Mouse (Mus musculus): ENCODE results near the gene Ccl1. TPM values are rescaled to one million over a fixed set of nuclear protein-coding genes. Genes with fewer than 3 reads are reported as not detected.

The Ccl1 gene
- total RNA-seq, 2 experiments from 2014 or later = not detected

DNA sequence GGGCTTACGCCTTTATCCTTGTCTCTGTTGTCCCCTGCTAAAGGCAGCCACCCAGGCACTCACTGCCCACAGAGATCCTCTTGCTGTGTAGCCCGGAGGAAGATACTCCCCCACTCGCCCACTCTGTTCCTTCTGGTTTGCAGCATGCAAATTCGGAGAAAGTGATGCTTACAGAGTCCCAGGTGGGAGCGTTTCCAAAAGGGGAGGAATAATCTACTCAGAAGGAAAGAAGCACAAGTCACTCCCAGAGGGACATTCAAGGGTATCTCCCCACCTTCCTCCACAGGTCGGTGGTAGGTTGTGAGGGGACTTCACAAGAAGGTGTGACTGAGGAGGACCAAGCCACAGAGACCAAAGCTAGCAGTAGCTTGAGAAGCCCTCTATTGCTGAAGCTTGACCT lies 100.3 kb downstream of the Ccl1 start:
- no peak for DNase-seq

- DNase-seq = no peak
These were observed 101.8 kb downstream of the Ccl1 start for GRCm38 (mm10) chr11:82203706-82204105.

- DNase-seq = no peak
These were observed 107.7 kb downstream of the Ccl1 start for GRCm38 (mm10) chr11:82197774-82198173.

GRCm38 (mm10) chr11:82194980-82195379 lies 110.5 kb downstream of the Ccl1 start:
- no peak for DNase-seq

DNA sequence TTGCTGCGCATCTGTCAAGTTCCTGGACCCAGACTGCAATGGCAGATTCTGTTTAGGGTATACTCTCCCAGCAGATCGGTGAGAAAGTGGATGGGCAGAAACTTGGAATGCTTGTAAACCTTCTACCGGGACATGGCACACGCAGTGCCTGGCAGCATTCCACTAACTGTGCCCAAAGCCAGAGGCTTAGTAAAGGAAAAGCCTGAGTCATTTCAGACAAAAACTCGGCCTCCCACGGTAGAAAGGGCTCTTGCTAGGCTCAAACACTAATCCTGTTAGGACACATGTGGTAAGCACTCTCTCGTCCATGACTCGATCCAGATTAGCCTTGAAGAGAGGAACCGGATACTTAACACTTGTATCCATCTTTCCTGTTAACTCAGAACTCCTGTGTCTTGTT lies 111.7 kb downstream of the Ccl1 start:
- DNase-seq = no peak

DNA sequence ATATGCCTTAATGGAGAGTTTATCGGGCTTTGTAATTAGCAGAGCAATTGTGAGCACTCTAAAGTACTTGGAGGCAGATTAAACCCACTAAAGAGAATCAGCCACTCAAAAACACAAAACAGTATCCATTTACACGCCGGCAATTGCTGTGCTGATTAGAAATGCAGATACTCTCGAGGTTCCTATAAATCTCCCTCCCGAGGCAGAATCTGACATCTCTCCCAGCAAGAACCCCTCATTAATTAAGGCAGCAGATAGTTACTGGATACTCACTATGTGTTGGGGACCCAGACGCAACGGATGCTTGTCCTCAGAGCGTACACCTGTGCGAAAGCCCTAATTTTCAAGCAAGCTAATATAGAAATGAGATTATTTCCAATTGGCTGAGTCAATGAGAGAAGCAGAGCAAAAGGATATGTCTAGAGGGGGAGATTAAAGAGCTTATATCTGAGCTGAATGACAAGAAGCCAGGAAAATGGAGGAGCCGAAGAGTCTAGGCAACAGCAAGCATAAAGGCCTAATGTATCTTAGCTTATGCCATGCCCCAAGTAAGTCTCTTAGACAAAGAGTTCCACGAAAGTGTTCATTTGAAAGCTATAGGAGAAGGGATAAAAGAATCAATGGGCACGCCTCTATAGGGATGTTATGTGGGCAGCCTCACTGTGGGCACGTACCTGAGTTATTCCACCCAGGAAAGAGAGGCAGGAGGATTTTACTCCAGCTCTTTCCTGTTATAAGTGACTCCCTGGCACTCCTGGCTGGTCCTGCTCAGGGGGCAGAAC lies 115.5 kb downstream of the Ccl1 start:
- no peak for DNase-seq

DNA sequence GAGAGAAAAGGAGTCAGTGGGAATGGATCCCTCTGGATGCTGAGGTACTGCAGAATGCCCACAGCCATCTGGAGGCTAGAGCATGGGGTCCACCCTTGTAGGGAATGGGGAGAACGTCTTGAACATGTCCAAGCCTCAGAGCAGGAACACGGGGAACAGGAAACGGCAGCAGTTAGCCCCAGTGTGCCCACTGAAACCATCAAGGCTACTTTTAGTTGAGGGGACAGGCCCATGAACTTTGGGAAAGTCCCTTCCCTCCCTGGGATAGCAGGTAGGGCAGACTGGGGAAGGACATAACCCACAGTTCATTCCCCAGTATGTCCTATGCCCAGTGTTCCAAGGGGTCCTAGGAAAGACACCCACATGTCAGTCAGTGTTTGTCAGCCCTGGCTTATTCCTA lies 119.8 kb downstream of the Ccl1 start:
- no peak for DNase-seq

- no peak for DNase-seq
These were observed 122.1 kb downstream of the Ccl1 start for GRCm38 (mm10) chr11:82183281-82183935.

- DNase-seq = no peak
These were observed 123.1 kb downstream of the Ccl1 start for GRCm38 (mm10) chr11:82182401-82182800.

GRCm38 (mm10) chr11:82181331-82181730 lies 124.2 kb downstream of the Ccl1 start:
- DNase-seq = no peak

DNA sequence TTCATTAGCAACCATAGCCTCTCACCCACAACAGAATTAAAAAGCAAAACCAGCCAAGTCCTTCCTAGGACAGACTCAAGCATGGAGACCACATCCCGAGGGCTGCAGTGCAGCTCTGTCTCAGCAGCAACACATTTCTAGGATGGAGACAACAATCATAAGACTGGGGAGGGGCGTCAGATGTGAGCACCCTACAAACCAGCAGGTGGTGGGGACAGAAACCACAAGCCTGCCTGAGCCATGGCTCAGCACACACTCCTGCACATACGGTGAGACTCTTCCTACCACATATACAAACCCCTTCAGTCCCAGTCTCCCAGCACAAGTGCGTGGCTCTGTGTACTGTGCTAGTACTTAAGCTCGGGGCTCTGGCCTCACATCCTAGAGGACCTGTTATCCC lies 127.3 kb downstream of the Ccl1 start:
- DNase-seq = no peak

- peak in 1 of 2 experiments; percentile 23 for DNase-seq
These were observed 127.8 kb downstream of the Ccl1 start for GRCm38 (mm10) chr11:82177711-82178110.

DNA sequence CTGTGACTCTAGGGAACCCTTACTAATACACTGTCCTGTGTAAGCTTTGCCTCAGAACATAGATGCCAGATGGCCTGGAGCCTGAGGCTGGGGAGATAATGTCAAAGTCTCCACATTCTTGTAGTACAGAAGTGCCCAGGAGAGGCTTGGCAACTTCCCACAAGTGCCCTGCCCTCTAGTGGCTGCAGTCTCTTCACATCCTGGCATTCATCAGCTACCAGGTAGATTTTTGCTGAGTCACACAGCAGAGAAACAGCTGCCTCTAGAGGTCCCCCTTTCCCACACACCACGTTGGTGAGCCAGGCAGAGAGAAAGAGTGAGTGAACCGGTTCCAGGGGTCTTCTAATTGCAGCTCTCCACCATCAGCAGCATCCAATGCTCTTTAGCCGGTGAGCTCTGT lies 130.7 kb downstream of the Ccl1 start:
- peak; percentile 25 to 27 for DNase-seq

- DNase-seq = no peak
These were observed 132.0 kb downstream of the Ccl1 start for GRCm38 (mm10) chr11:82173491-82173890.

DNA sequence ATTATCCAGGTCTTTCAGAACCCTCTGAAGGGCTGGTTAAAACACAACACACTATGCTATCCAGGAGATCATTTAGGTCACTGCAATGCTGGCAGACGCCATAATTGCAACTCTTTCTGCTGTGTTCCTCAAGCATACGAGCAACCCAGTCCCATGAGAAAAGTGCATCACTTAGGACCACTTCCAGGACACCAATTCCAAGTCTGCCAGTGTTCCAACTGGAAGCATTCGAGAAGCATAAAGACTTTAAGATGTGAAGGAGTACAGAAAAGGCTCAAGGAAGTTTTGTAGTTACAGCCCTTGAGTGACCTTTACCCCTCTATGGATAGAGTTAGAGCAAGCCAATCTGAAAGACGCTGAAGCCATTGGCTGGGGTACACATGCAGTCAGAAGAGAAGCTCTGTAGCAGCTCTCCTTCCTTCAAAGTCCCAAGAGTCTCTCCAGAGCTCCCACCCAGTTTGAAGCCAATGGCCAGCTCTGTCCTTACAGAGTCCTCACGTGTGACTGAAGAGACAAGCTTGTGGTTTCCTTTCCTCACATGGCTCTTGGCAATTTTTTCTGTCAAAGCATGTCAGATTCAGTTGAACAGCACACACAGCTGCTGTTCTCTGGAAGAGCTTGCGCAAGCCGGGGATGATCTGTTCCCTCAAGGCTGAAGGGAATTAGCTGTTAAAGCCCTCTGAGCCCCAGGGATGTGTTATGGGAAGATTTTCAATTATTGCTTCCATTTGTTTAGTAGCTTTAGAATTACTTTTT lies 134.0 kb downstream of the Ccl1 start:
- DNase-seq = no peak

- DNase-seq = no peak
These were observed 136.0 kb downstream of the Ccl1 start for GRCm38 (mm10) chr11:82169456-82169855.

DNA sequence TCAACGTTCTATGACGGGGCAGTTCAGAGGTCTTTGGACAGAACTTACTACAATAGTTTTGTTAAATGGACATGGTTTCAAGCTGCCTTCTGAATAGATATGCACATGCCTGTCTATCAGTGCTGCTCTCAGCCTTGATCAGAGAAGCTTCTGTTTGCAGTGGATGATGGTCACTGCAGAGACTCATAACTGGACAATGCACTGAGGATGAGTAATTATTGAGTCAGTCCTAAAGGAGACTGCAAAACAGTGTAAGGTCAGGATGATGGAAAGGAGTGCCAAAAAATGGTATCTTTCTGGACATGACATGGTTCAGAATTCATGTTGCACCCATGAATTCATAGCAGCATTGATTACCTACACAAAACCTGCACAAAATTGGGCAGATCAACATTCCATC lies 137.2 kb downstream of the Ccl1 start:
- no peak for DNase-seq

DNA sequence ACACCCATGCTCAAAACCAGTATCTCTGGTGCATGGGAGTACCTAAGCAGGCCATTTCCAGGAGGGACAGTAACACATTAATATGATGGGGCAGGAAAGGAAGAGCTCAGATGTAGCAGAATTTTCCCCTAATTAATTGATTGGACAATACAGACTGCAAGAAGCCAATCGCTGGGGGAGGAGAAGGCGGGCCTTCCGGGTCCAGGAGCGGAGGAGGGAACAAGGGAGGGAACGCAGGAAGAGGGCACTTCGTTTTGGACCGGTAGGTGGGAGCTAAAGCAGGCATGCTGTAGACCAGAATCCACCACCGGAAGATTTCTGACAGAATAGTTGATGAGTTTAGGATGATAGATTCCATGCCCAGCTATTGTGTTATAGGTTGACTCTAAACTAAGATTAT lies 142.2 kb downstream of the Ccl1 start:
- no peak for DNase-seq

DNA sequence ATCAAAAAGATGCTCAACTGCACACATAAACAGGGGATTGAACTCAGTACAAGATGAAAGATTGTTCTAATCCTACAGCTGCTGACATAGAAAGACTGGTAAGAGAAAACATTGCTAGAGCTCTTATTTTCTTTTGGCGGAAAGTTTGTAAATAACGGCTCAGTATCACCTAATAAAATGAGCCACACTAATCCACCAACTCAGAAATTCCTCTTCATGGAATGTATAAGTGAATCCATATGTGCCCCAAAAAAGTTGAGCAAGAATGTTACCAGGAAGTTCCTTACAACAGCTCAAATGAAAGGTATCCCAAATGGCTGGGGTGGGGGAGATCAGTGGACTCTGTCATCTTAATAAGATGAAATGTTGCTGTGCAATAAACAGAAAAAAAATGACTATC lies 146.4 kb downstream of the Ccl1 start:
- no peak for DNase-seq

DNA sequence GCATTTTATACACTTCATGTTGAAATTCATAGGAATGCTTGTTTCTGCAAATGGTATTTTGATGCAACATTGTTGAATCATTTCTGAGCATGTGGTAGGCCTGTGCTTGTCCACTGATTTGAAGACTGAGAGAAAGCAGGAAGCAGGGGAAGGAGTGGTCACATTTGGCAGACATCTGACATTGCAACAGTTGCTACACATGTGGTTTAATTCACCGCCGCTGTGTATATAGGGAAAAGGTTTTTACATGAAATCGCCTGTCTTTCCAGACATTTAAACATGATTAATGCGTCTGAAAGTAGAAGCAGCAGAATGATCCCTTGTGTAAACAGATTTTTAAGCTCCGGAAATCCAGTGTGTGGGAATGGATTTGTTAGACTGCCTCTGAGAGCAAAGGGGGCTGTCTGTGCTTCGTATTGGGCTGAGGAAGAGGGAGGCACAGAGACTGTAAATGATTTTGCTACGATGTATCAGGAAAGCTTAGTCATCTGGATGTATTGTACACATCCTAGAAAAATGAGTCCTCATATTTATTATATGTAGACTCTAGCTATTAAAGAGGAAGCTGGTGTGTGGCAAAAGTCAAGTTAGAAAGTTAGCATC lies 165.9 kb downstream of the Ccl1 start:
- DNase-seq = no peak

DNA sequence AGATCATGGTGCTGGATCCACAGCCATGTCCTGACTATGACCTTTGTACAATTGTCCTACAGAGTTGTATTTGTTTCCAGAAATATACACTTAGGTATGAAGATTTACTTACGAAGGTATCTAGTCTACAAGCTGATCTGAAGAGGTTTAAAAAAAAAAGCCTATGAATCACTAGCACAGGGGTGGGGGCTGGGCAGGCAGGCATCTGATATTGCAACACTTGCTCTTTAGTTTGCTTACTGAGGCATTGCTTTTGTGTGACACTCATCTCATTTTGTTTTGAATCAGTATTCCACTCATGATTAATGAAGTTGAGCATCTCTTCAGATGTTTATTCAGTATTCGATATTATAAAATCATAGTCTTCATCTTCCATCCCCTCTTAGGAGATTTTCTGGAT lies 169.3 kb downstream of the Ccl1 start:
- DNase-seq = no peak

- no peak for DNase-seq
These were observed 172.5 kb downstream of the Ccl1 start for GRCm38 (mm10) chr11:82132977-82133376.

Measured in layer of hippocampus, postnatal 36 days (tissue).